Mouse (Mus musculus) heart, embryonic 16.5 days (tissue): ENCODE data around the gene Ass1. TPM values are rescaled to one million over a fixed set of nuclear protein-coding genes. Genes with fewer than 3 reads are reported as not detected.

Experiments
- ATAC-seq: fragments of 200-750 bp; cut with Nextera tagmentation; replicated peaks from 2 replicates; pipeline ENCODE4 v1.8.0; 2017; ENCODE audit warnings: moderate number of reproducible peaks; ENCODE audit not compliant: insufficient read depth, low FRiP score; ENCODE audit errors: extremely low read depth
- H3K27ac ChIP-seq: fragments of 300-500 bp; sonication (generic); 2 replicates; pipeline ENCODE4 v1.5.1; 2014; ENCODE audit warnings: mild to moderate bottlenecking, low read length, control low read depth, moderate library complexity
- H3K27me3 ChIP-seq: fragments of 300-500 bp; sonication (generic); 2 replicates; pipeline ENCODE4 v1.6.1; 2014; ENCODE audit warnings: low read length, mixed read lengths; ENCODE audit not compliant: control insufficient read depth, insufficient read depth
- H3K36me3 ChIP-seq: fragments of 300-500 bp; sonication (generic); 2 replicates; pipeline ENCODE4 v1.6.1; 2014; ENCODE audit not compliant: control insufficient read depth, insufficient read depth
- H3K4me1 ChIP-seq: fragments of 300-500 bp; sonication (generic); 2 replicates; pipeline ENCODE4 v1.6.1; 2014; ENCODE audit warnings: low read length, mixed read lengths; ENCODE audit not compliant: control insufficient read depth, insufficient read depth
- H3K4me2 ChIP-seq: fragments of 300-500 bp; sonication (generic); 2 replicates; pipeline ENCODE4 v1.6.1; 2014; ENCODE audit warnings: low read depth, mild to moderate bottlenecking, control low read depth, low read length
- H3K4me3 ChIP-seq: fragments of 300-500 bp; sonication (generic); 2 replicates; pipeline ENCODE4 v1.5.1; 2014; ENCODE audit warnings: mild to moderate bottlenecking, control low read depth, low read length
- H3K9ac ChIP-seq: fragments of 300-500 bp; sonication (generic); 2 replicates; pipeline ENCODE4 v1.6.1; 2014; ENCODE audit warnings: low read length, control low read depth
- H3K9me3 ChIP-seq: fragments of 300-500 bp; sonication (generic); replicated peaks from 2 replicates; pipeline ENCODE4 v1.6.1; 2016; ENCODE audit warnings: low read length; ENCODE audit not compliant: control insufficient read depth
- WGBS: fragments of 180-500 bp; shearing (Covaris S2); extraction: QIAGEN DNeasy Blood & Tissue Kit; methylation state at CpG from one replicate; pipeline ENCODE4 v1.1.7; 2014; 5-methylcytosine and 5-hydroxymethylcytosine counted together
- polyA plus RNA-seq: library from polyadenylated mRNA; unstranded; fragments of >200 nt; fragmentation: Nextera tagmentation; extraction: Ambion mirVana; gene quantifications from 2 replicates; pipeline ENCODE4 v1.2.1, GENCODE M21; 2015

The Ass1 gene
- polyA plus RNA-seq, 1 experiment from 2014 or later, result 11.8 TPM

DNA sequence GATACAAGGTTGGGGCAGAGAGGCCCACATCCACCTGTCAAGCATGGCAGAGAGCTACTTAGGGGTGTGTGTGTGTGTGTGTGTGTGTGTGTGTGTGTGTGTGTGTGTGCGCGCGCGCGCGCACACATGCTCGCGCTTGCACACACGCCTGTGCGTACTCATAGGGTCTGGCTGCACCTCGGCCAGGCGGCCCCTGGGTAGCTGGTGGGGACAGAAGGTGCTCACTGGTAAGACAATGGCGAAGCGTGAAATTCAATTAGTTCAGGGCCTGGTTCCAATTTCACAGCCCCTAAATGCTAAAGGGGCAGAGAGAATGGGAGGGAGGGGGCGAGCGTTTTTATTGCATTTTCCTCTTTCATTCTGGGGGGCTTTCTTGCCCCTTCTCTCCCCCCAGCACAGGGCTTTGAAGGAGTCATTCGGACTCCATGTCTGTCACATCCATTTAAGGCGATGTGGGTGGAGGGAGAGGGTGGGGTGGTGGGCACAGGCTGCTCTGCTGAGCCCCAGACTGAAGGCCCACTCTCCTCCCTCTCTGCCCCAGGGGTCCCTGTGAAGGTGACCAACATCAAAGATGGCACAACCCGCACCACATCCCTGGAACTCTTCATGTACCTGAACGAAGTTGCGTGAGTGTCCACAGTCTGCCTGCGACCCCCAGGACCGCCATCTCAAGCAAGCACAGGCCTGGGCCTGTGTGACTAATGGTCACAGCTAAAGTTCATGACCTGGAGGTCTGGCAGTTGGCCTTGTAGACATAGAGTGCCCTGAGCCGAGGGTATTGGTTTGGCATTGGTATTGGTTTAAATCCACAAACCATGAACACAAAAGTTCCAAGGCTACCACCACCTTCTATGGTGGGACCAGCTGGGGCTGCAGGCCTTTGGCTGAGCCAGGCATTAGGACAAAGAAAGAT lies 30.5 kb downstream of the Ass1 start:
- no peak overlapping the region for H3K4me3 ChIP-seq
- no peaks in the 10 kb centered on the region for H3K4me1 ChIP-seq
- ATAC-seq, result no peak
- H3K36me3 ChIP-seq, result no peaks in the 10 kb centered on the region
- H3K27me3 ChIP-seq, result peaks cover 7% of the 10 kb centered on the region; the same call in 1 of the 2 replicates
- no peak overlapping the region for H3K4me2 ChIP-seq
- H3K9ac ChIP-seq, result no peak overlapping the region
- H3K9me3 ChIP-seq, result no peaks in the 10 kb centered on the region
- WGBS, result 91% methylated on average over 24 of the region's 24 CpGs
- no peak overlapping the region for H3K27ac ChIP-seq

DNA sequence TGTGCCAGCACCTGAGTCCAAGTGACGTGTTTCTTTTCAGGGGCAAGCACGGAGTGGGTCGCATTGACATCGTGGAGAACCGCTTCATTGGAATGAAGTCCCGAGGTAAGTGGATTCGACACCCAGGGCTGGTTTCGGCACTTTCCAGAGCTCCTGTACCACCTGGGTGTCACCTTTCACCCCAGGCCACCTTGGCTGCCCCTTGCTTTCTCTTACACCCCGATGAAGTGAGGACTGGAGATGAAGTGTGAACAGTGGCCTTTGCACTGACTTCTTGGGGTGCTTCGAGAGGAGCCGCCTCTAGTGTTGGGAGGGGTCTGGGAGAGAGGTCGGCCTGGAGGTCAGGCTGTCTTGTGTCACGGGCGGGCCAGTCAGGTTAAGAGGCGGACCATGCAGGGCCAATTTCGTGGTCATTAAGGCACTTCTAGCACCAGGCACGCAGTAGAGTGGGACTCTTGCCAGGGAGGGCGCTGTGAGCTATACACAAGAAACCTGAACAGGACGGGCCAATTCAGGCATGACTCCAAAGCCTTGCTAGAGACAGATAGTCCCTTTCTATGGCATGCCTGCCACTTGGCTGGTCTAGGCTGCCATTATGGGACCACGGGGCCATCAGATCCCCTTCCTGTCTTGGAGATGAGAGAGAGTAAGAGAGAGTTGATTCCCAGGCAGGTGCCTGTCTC lies 31.6 kb downstream of the Ass1 start:
- WGBS, result 63% methylated on average over 20 of the region's 20 CpGs
- peaks cover 7% of the 10 kb centered on the region; the same call in 1 of the 2 replicates for H3K27me3 ChIP-seq

DNA sequence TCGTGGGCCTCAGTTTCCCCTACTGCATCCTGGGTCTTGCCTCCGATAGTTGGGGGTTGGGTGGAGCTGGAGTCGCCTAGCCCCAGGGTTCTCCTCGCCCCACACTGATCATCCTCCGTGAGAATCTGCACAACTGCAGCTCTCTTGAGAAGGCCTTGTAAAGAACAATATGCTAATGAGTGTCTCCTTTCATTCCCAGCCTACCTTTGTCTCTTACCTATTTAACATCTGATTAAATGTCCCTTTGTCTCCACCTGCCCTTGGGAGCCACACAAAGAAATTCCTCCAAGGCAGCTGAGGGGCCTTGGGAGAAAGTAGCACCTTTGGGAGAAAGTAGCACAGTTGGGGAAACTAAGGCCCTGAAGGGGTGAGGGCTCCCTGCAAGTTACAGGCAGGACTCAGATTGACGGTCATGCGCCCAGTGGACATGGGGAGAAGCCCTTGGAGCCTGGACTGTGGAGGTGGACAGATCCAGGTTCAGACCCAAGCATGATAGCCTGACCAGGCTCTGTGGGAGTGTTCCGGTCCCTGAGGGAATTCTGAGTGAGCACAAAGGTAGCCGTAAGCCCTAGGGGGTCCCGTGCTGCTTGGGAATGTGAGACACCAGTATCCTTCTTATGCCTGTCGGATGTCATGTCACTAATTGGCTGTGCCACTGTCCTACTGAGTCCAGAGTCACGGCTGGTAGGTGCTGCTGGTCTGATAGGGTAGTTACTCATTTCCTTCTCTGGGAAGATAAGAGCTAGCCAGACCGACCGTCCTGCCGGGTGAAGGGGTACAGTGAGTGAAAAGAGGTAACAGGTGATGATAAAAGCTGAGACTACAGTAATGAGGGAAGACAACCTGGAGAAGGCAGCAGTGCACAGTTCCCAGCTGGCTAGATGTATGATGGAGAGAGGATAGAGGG lies 32.9 kb downstream of the Ass1 start:
- H3K4me1 ChIP-seq, result no peaks in the 10 kb centered on the region
- H3K27me3 ChIP-seq, result peaks cover 7% of the 10 kb centered on the region; the same call in 1 of the 2 replicates
- H3K36me3 ChIP-seq, result no peaks in the 10 kb centered on the region
- H3K9me3 ChIP-seq, result no peaks in the 10 kb centered on the region
- WGBS, result 50% methylated on average over 15 of the region's 15 CpGs
- no peak overlapping the region for H3K9ac ChIP-seq
- H3K4me2 ChIP-seq, result no peak overlapping the region
- H3K27ac ChIP-seq, result no peak overlapping the region
- no peak overlapping the region for H3K4me3 ChIP-seq
- no peak for ATAC-seq

More for the DNA sequence above, 31.6 kb downstream of the Ass1 start:
- H3K4me1 ChIP-seq, result no peaks in the 10 kb centered on the region
- H3K4me2 ChIP-seq, result no peak overlapping the region
- H3K36me3 ChIP-seq, result no peaks in the 10 kb centered on the region
- no peak for ATAC-seq
- H3K4me3 ChIP-seq, result no peak overlapping the region
- H3K9ac ChIP-seq, result no peak overlapping the region
- H3K27ac ChIP-seq, result no peak overlapping the region
- no peaks in the 10 kb centered on the region for H3K9me3 ChIP-seq

DNA sequence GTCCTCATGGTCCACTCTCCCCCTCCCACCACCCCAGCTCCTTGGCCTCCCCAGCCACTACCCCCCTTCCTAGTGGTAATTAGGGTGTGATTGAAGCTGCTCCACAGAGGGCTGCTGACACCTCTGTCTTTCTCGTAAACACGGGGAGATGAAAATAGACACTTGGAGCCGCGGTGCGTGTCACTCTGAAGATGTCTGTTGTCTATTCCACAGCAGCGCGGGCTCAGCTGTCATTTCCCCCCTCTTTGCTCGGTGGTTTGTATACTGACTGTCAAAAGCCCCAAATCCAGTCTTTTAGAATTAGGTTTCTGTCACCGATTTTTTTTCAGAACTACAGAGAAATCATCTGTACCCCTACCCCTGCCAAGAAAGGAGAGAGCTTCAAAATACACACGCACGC lies 35.5 kb downstream of the Ass1 start:
- Histone ChIP-seq H3K4me3 (no peak overlapping the region), H3K9me3 (no peaks in the 10 kb centered on the region), H3K27me3 (peaks cover 7% of the 10 kb centered on the region; the same call in 1 of the 2 replicates), H3K36me3 (no peaks in the 10 kb centered on the region), H3K27ac (no peak overlapping the region), H3K4me1 (no peaks in the 10 kb centered on the region), H3K9ac (no peak overlapping the region), H3K4me2 (no peak overlapping the region)
- WGBS, result 57% methylated on average over 11 of the region's 11 CpGs
- no peak for ATAC-seq

DNA sequence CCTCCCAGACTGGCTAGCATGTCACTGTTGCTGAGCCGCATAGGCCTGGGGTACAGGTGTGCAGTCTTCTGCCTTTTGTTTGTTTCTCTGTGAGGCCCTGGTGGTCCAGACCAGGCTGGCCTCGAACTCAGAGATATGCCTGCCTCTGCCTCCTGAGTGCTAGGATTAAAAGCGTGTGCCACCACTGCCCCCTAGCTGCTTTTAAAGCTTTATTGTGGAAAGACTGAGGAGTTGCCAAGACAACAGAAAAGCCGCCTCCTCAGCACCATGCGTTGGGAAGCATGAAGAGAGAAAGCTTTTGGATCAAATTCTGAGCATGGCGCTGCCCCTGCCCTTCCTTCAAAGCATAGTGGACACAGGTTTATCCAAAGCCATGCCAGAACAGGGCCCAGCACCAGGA lies 38.8 kb downstream of the Ass1 start:
- H3K4me3 ChIP-seq, result no peak overlapping the region
- peaks cover 7% of the 10 kb centered on the region; the same call in 1 of the 2 replicates for H3K27me3 ChIP-seq
- H3K27ac ChIP-seq, result no peak overlapping the region
- H3K36me3 ChIP-seq, result no peaks in the 10 kb centered on the region
- H3K4me1 ChIP-seq, result no peaks in the 10 kb centered on the region
- no peaks in the 10 kb centered on the region for H3K9me3 ChIP-seq
- no peak for ATAC-seq
- no peak overlapping the region for H3K9ac ChIP-seq
- 92% methylated on average over 6 of the region's 6 CpGs for WGBS
- no peak overlapping the region for H3K4me2 ChIP-seq

DNA sequence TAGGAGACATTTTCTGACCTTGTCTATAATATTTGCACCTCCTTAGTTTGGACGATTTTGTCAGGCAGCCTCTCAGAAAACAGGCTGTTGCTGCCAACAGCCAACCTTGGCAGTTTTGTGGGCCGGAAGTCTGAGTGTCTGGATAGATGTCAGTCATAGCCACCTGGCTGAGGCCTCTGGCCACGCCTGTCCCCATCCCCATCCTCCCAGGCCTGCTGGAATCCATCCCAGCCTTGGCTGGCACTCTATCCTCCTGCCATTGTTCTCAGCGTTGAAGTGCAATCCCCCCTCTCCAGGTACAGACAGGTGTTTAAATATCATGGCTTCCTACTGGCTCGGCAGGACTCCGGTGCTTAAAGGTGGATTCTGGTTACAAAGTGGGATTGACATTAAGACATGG lies 41.3 kb downstream of the Ass1 start:
- peaks cover 8% of the 10 kb centered on the region for H3K9me3 ChIP-seq
- ATAC-seq, result no peak
- H3K4me3 ChIP-seq, result no peak overlapping the region
- WGBS, result 71% methylated on average over 6 of the region's 6 CpGs
- H3K4me1 ChIP-seq, result no peaks in the 10 kb centered on the region
- no peak overlapping the region for H3K9ac ChIP-seq
- no peak overlapping the region for H3K4me2 ChIP-seq
- no peak overlapping the region for H3K27ac ChIP-seq
- H3K27me3 ChIP-seq, result no peaks in the 10 kb centered on the region
- H3K36me3 ChIP-seq, result peaks cover 8% of the 10 kb centered on the region

DNA sequence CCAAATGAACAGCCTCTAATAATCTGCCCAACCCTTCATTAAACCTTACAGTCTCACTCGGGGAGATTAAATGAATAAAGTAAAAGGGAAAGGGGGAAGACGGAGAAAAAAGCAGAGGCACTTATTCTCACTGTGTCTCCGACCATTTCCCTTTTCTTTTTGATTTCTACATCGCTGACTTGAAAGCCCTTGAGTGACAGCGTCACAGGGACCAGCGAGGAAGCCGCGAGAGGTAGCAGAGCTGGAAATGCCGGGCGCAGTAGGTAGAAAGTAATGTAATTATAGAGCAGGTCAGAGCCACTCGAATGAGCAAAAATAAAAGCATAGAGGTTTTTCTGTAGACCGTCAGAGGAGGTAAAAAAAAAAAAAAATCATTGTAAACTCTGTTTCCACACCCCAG lies 46.5 kb downstream of the Ass1 start:
- WGBS, result 78% methylated on average over 12 of the region's 12 CpGs
- Histone ChIP-seq H3K27ac (no peak overlapping the region), H3K4me2 (no peak overlapping the region), H3K4me3 (no peak overlapping the region), H3K9me3 (peaks cover 8% of the 10 kb centered on the region), H3K4me1 (no peaks in the 10 kb centered on the region), H3K27me3 (no peaks in the 10 kb centered on the region), H3K36me3 (peaks cover 8% of the 10 kb centered on the region), H3K9ac (no peak overlapping the region)
- ATAC-seq, result no peak

DNA sequence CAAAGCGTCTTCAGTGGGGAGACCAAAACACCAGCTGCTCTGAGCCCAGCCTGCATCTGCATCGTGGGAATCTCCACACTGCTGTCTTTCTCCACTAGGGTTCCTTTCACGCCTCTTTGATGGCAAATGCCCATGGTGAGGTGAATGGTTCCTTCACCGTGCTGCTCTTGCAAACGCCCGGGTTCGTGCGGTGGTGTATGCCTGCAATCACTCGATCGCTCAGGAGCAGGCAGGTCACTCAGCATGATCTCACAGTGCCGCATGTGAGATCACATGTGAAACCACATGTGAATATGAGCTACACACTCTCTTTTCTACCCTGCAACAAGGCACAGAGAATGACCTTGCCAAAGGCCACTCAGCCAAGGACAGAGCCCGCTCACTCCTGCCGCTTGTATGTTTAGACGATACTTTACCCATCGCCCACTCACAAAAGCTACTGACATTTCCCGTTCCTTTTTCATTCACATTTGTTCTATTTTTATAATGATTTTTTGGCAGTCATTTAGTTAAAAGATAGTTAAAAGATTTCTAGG lies 51.9 kb downstream of the Ass1 start:
- 79% methylated on average over 16 of the region's 16 CpGs for WGBS
- Histone ChIP-seq H3K9ac (no peak overlapping the region), H3K4me3 (no peak overlapping the region), H3K9me3 (no peaks in the 10 kb centered on the region), H3K36me3 (no peaks in the 10 kb centered on the region), H3K4me2 (no peak overlapping the region), H3K27ac (no peak overlapping the region), H3K27me3 (no peaks in the 10 kb centered on the region), H3K4me1 (no peaks in the 10 kb centered on the region)
- no peak for ATAC-seq
